Mouse (Mus musculus): ENCODE measurements around the gene Zdhhc12.

GRCm38 (mm10) chr2:30044550-30044949 is 48.9 kb downstream of the Zdhhc12 start:
- TF ChIP-seq ZC3H11A (IDR thresholded peaks at IDR 0.05; ENCODE audit: borderline replicate concordance, low read depth, low read length) = no peak
- TF ChIP-seq ZNF384 (IDR thresholded peaks at IDR 0.05; ENCODE audit: low read depth, low read length) = no peak
- no peak for TF ChIP-seq HCFC1 (IDR thresholded peaks at IDR 0.05; ENCODE audit: borderline replicate concordance, insufficient read depth, low read length)

Data from ES-E14 (cell line).